Mouse (Mus musculus): ENCODE results near the gene Acot8. TPM values are rescaled to one million over a fixed set of nuclear protein-coding genes. Genes with fewer than 3 reads are reported as not detected.
"Not testable (repeated sequence)": the region's sequence is repeated elsewhere in the genome, so short reads cannot be mapped to it uniquely, and the experiment has no call there.

Acot8 gene
- total RNA-seq, 2 experiments from 2014 or later: 8.0 to 8.2 TPM

DNA sequence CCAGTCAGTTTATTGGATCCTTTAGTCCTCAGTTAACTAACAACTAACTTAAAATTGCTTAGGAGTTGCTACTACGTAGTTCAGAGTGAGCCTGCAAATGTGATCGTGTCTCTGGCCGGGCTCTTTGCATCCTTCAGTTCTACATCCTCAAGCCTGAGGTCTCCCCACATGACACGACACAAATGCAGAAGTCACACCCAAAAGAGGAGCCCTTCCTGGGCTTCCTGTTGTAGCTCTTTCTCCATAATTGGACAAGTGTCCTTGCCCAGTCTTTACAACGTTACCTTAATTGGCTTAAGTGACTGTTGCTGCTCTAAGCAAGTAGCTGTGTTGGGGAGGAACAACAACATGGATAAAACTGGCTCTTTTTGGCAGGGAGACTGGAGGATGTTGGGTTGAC lies 10.7 kb upstream of the Acot8 start:
- no peak for DNase-seq (ENCODE audit: low spot score)

DNA sequence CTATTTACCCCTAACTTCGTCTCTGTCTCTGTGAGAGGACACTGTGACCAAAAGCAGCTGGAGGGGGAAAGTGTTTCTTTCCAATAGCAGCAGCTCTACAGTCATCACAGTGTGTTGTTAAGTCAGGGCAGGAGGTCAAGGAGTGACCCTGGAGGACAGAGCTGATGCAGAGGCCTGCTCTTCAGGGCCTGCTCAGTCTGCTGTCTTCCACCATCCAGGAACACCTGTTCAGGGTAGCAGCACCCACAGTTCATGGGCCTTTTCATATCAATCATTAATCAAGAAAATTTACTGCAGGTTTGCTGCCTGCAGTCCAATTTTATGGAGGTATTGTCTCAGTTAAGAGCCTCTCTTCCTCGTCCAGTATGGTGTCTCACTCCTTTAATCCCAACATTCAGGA lies 8.9 kb upstream of the Acot8 start:
- no peak for DNase-seq (ENCODE audit: low spot score)

DNA sequence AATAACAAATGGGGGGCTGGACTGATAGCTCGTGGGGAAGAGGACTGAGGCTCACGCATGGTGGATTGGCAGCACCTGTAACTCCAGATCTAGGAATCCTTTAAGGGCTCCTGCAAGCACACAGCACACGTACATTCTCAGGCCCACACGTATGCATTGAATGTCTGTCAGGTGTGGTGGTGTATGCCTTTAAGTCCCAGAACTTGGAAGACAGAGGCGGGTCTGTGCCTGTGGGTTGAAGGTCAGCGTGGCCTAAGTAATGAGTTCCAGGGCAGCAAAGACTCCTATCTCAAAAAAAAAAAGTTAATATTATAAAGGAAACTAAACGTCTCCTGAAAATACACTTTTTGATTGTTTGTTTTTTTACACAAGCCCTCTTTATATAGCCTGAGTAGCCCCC lies 1.9 kb upstream of the Acot8 start:
- DNase-seq (ENCODE audit: low spot score): no peak

DNA sequence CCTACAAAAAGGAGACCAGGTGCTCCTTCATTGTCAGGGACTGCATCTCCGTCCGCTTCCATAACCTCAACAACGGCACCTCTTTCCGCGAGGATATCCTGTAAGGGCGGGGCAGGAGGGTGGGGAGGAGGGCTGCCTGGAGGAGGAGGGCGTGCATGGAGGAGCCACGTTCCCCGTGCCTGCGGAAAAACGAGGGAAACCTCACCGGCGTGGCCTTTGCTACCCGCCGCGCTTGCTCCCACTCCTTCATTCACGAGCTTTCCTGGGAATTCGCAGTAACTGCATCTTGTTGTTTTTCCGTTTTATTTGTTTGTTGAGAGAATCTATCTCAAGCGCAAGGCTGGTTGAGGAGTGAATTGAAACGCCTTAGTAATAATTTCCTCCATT lies 643 bp upstream of the Acot8 start:
- no peak for DNase-seq (ENCODE audit: low spot score)

DNA sequence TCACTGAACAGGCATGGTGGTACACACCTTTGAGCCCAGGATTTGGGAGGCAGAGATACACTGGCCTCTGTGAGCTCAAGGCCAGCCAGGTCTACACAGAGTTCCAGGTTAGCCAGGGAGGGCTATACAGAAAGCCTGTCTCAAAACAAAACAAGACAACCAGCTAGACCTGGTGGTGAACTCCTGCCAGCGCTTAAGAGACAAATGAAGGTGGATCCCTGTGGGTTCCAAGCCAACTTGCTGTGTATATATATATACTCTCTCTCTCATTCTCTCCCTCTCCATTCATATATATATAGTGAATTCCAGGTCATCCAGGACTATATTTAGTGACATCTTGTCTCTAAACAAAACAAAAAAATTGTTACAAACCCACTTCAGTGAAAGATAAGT lies 765 bp downstream of the Acot8 start:
- DNase-seq (ENCODE audit: low spot score): no peak

DNA sequence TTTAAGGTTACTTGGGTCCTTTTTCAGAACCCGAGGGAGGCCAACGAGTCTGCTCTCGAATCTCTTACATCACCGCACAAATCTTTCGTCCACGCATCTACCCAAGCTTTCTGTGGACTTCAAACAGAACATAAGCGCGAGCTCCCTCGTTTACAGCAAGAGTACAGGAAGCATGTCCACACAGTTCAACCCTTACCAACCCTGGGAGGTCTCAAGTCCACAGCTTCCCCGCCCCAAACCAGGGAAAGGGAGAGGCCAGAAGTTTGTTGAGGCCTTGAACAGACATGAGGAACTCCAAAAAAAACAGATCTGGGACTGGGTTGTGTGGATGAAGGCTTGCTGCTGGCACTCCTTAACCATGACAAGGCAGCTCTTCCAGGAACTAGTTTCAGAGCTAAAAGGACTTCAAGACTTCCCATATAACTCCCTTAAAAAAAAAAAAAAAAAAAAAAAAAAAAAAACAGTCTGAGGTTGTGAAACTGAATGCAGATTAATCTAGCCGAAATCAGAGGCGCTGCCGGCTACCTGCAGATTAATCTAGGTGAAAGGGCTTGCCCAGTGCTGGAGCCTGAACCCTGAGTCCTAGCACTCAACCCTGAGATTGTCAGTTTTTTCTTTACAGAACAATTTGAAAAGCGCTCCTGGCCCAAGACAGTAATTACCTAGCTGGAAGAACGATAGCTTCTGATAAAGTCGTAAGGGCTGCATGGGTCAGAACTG lies 1.3 kb downstream of the Acot8 start:
- DNase-seq (ENCODE audit: low spot score): no peak

DNA sequence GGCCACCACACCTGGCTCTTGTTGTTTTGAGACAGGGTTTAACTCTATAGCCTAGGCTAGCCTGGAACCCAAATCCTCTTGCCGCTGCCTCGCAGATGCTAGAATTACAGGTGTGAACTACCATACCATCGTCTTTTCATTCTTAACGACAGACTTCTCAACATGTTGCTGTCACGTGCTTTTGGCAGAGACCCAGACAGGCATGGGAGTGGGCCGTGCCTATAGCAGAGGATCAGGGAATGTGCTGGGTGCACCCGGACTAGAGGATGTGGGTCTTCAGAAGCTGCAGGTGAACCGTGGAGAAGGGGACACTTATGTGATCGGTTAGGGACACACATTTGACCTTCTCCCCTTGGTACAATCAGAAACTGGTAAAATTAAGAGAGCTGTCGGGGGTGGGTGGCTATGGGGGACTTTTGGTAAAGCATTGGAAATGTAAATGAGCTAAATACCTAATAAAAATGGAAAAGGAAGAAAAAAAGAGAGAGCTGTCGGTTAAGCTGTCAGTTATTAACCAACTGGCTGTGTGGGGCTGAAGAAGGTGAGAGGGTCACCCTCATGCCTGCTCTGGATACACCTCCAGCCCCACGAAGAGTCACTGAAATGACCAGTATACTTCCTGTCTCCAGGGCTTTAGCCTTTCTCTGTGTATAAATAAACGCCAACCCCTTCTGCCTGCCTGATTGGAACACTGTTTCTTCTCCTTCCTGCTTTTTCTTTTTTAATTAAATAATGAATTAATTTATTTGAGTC lies 4.3 kb downstream of the Acot8 start:
- no peak for DNase-seq (ENCODE audit: low spot score)

DNA sequence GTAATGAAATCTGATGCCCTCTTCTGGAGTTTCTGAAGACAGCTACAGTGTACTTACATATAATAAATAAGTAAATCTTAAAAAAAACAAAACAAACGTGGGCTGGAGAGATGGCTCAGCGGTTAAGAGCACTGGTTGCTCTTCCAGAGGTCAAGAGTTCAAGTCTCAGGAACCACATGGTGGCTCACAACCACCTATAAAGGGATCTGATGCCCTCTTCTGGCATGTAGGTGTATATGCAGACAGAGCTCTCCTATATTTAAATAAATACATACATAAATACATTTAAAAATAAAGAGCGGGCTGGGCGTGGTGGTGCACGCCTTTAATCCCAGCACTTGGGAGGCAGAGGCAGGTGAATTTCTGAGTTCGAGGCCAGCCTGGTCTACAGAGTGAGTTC lies 6.1 kb downstream of the Acot8 start:
- DNase-seq (ENCODE audit: low spot score): not testable (repeated sequence)

DNA sequence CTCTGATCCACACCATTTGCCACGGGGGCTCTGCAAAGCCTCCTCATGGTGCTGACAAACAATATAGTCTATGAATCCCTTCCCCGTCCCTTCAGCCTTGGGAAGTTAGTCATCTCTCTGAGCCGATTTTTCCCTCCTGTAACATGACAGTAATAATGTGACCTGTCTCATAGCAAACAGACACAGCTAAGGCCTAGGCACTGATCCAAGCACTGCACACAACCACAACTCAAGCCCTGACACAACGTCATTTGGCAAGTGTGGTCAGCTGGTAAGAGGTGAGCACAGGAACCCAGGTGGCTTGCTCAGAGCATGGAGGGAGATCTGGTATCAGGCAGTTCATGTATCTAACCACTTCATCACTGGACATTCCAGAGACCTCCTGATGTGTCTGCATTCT lies 8.8 kb downstream of the Acot8 start:
- no peak for DNase-seq (ENCODE audit: low spot score)

DNA sequence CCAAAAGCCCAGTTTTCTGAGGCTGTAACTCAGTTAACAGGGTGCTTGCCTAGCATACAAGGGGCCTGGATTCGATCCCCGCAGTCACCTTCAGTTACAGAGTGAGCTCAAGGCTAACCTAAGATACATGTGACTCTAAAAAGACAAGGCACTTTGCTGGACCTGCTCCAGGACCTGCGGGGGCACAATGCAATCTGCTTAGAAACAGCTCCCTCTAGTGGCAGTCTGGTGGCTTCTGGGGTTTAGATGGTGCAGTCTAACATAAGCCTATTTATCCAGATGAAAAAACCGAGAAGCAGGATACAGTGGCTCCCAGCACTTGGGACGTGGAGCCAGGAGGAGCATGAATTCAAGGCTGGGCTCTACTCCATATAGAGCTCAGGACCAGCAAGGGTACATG lies 10.4 kb downstream of the Acot8 start:
- DNase-seq (ENCODE audit: low spot score): peak; percentile 90

DNA sequence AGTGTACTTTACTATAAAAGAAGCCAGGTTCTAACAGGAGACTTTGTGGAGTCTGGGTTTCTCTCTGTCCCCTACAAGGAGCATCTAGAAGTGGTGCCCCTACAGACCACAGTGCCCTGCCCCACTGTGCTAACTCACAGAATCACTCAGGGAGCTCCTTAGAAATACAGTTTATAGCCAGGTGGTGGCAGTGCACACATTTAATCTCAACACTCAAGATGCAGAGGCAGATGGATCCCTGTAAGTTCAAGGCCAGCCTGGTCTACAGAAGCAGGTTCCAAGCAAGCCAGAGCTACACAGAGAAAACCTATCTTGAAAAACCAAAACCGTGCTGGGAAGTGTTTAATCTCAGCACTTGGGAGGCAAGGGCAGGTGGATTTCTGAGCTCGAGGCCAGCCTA lies 10.9 kb downstream of the Acot8 start:
- DNase-seq (ENCODE audit: low spot score): no peak

DNA sequence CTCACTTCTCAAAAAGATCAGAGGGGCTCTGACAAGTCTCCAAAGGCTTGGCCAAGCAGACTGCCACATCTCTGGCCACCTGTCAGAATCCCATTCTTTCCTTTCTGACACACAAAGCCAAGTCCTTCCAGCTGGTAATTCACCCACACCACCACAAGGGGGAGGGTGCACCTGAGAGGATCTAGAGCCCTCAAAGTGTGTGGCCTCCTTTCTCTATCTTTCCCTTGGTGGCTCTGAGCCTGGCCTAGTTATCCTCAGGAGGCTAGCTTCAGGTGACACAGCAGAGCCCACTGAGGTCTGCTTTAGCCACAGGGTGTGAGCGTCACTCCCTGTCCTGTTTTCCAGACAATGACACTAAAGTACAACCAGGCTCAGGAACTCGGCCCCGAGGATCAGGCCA lies 11.4 kb downstream of the Acot8 start:
- DNase-seq (ENCODE audit: low spot score): no peak

DNA sequence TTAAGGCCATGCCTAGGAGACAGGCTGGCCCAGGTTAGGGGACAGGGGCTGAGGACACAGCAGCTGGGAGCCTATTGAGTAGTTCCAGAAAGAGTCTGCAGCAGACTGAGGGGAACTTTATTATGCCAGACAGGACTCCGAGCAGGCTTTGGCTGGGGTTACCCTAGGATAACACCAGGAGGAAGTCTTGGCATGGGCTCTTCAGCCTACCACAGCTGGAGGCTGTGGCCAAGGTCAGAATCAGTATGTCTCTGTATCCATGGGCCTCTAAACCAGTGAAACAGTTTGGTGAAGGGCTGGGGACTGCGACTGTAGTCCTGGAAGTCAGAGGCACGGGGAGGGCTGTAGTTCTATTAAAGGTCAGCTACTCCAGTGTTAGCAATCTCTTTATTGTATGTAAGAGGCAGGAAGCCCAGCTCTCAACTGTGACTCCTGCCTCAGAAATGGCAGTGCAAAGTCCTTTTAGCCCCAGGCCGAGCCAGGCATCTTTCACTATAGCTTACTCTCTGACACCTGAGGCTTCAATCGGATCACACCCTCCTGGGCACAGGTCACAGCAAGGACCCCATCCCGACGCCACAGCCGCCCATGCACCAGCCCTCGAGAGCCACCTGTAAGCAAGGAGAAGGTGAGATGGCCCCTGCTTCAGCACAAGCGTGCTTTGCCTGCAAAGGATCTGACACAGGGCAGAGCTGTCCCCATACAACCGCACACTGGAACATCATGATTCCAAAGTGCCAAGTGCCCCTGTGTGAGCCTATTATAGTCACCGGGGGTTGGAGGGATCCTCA lies 12.1 kb downstream of the Acot8 start:
- no peak for DNase-seq (ENCODE audit: low spot score)

DNA sequence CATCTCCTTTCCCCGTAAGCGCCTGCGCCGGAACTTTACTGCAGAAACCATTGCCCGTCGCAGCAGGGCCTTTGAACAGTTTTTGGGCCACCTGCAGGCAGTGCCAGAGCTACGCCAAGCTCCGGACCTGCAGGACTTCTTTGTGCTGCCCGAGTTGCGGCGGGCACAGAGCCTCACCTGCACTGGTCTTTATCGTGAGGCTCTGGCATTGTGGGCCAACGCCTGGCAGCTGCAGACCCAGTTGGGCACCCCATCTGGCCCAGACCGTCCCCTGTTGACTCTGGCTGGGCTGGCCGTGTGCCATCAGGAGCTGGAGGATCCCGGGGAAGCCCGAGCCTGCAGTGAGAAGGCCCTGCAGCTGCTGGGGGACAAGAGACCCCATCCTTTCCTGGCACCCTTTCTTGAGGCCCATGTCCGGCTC lies 12.8 kb downstream of the Acot8 start:
- no peak for DNase-seq (ENCODE audit: low spot score)

DNA sequence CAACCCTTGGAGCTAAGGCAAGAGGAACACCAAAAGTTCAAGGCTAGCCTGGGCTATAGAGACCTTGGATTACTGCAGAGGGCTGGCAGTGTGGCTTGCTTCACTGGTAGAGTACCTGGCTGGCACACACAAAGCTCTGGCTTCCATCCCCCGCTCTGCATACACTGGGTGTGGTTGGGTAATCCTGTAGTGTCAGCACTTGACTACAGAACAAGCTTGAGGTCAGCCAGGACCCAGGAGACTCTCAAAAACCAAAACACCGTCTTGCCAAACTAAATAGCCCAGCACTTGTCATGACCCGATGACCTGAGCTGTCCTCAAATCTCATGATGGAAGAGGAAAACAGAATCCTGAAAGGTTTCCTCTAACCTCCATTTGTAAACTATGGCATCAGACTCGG lies 14.2 kb downstream of the Acot8 start:
- DNase-seq (ENCODE audit: low spot score): no peak

DNA sequence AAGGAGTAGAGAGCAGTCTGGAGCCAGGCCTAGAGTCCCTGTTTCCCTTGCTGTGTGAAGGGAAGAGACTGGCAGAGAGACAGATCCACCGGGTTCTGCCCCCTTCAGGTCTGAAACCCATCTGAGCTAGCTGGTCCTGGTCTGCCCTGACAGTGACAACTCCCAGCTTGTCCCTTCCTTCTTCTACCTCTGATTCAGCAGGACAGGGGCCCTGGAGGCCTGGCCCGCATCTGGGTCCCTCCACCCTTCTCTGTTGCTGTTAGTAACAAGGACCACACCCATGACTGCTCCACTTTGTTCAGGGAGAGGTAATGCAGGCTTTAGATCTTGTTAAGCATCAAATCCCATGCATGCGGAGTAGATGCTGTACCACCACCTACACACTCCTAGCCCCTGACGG lies 16.3 kb downstream of the Acot8 start:
- no peak for DNase-seq (ENCODE audit: low spot score)

DNA sequence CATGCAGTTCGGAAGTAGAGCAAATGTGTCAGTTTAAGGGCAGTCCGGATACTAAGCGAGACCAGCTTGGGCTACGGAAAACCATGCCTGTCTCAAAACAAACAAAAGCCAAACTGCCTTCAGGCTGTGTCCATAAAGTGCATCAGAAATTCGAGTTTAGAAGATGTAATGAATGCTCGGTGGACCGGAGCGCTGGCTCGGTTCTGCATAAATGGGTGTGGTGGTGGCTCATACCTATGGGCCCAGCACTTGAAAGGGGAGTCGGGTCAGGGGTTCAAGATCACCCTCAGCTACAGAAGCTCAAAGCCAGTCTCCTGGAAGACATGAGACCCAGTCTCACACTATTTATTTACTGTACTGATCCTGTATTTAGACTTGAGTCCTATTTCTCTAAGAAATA lies 16.9 kb downstream of the Acot8 start:
- DNase-seq (ENCODE audit: low spot score): no peak

DNA sequence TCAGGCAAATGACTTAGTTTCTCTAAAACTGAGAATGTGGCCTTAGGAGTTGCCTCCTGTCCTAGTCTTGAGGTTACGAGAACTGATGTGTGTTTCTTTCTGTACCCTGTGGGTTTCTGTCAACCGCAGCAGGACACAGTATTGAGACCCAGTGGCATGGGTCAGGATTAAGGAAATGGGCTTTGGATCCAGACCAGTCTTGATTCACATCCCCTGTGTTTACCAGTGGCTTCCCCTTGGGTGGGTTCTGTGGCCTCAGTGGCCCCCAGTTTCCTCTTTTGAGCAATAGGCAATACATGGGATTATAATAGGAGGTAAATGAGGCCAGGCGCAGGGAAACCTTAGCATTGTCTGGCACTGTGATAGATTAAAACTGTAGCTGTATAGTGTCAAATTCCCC lies 17.6 kb downstream of the Acot8 start:
- DNase-seq (ENCODE audit: low spot score): no peak

DNA sequence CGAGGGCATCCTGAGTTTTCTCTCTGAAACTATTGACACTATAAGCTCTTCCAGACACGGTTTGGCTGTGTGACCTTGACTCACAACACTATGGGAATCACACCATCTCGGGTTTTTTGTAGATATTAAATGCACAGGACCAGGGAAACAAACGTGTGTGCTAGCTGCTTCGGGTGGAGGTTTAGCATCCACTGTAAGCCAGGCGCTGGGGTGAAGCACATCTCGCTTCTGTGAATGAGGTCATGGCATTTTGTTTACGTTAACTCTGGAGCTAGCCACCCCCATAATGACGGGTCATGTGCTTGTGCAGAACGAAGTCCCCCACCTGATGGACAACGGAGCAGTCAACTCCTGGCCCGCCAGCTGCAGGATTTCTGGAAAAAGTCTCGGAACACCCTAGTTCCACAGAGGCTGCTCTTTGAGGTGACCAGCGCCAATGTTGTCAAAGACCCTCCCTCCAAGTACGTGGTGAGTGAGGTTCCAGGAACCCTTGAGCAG lies 18.2 kb downstream of the Acot8 start:
- DNase-seq (ENCODE audit: low spot score): no peak

DNA sequence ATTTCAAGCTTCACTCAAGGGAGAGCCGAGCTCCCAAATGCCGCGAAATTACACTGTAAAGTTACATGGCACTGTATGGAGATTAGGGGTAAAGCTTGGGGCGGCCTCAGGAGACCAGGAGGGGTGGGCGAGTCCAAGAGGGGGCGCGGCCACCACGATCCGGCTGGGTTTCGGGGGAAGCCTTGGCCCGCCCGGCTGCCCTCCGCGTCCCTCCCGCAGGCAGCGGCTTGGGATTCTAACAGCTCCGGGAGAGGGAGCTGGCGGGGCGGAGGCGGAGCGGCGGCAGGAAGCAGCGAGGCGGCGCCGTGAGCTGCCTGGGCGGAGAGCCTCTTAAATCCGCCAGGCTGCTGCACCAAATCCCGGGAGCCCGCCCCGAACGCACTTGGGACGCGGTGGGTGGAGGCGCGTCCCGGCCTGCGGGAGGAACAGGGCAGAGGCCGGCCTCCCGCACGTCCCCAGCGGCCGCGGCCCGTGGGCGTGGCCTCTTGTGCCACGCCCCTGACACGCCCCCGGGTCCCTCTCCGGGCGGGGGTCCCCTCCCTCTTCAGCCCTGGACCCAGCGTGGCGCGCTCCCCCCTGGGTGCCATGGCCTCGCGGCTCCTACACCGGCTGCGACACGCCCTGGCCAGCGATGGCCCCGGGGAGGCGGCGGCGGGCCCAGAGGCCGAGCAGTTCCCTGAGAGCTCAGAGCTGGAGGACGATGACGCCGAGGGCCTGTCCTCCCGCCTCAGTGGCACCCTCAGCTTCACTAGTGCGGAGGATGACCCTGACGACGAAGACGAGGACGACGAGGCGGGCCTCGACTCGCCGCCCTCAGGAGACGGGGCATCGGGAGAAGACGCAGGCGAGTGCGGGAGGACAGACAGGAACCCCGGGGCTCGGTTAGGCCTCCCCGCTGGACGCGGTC lies 18.9 kb downstream of the Acot8 start, which contains the start of gene Snx21:
Gene Snx21, plus strand, starts transcription at position 343 of the 907 bp plus-strand sequence.
- DNase-seq (ENCODE audit: low spot score): peak; percentile 94

DNA sequence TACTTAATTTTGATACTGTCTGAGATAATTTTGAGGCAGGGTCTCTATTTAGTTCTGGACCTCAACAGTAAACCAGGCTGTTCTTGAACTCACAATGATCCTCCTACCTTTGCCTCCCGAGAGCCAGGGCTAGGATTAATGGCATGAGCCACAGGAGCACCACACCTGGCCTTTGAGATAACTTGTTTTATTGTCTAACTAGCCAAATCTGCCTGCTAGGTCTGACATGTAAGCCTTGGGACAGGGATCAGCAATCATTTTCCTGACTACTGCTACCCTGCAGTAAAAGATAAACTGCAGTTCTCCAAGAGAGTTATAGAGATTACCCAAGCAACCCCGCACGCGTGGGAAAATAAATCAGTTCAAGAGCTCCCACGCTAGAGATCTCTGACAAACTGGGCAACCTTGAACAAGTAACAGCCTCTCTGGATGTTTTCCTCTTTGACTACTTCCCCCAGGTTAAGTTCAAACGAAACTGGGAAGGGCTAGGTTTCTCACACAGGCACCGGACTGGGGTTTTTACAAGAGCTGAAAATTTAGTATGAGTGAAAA lies 19.7 kb downstream of the Acot8 start:
- DNase-seq (ENCODE audit: low spot score): no peak
